Mouse (Mus musculus): ENCODE measurements around the gene Sec16b.

GRCm38 (mm10) chr1:157524775-157525174 is 18.2 kb downstream of the Sec16b start:
- no peak for TF ChIP-seq CTCF (IDR thresholded peaks at IDR 0.05; ENCODE audit: low read depth)
- no peak for TF ChIP-seq EP300 (optimal IDR thresholded peaks at IDR 0.05)
